Mouse (Mus musculus) kidney, adult 8-10 months (tissue): ENCODE data around the gene Zer1.
"Not testable (repeated sequence)": the region's sequence is repeated elsewhere in the genome, so short reads cannot be mapped to it uniquely, and the experiment has no call there.

Source experiments
- DNase-seq, 2 experiments: peaks; one replicate each; pipeline ENCODE4 v3.0.0; 2022

Zer1 gene

DNA sequence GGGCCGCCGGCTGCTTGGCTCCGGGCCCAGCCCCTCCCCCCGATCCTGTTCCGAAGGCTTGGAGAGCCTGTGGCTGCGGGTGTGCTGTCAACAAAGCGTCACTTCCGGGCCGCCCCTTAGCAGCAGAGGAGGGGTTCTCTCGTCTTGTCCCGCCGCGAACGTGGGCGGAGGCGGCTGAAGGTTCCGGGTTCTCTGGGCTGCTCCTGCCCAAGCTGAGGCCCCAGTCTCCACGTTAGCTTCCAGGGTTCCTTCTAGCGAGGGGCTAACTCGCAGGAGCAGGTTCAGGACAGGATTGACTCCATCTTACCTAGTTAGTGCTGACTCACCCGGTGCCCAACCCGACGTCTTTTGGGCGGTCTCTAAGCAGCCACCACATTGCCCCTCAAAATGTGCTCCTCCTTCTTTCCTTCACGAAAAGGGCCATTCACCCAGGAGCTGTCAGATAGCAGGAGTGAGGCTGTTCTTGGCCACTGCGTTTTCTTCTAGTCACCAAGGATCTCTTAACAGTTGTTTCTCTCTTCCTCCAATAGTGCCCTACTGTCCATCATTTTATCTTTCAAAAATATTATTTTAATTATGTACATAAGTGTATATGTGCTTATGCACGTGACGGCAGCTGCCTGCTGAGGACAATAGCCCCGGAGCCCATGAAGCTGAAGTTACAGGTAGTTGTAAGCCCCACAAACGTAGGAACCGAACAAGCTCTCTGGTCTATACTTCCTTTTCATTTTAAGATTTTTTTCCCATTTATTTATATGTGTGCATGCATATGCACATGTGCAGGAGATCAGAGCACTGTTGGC is at the start of gene Zer1:
Gene Zer1 (minus strand): TSS at position 114 of the 803 bp plus-strand sequence.
- DNase-seq, result peak; percentile 96

DNA sequence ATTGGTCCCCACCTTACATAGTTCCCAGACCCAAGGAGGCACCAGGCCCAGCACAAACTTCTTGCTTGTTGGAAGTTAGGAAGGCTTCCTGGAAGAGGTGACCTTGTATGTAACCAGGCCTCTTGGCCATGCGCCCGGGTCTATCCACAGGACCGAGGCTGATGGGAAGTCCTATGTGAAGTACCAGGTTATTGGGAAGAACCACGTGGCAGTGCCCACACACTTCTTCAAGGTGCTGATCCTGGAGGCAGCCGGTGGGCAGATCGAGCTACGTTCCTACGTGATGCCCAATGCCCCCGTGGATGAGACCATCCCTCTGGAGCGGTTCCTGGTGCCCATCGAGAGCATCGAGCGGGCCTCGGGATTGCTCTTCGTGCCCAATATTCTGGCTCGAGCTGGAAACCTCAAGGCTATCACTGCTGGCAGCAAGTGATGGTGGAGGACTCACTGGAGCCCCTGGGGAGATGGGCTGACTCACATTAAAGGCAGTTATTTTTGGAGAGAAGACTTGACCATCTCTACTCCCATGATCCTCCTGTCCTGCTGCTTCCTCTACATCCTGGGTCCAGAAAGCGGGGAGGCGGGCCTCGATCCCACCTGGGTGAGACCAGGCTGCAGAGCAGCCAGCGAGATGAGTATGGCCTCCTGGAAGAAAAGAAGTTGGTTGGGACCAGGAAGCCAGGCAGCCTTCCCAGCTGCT is 49.3 kb upstream of the Zer1 start:
- no peak for DNase-seq

DNA sequence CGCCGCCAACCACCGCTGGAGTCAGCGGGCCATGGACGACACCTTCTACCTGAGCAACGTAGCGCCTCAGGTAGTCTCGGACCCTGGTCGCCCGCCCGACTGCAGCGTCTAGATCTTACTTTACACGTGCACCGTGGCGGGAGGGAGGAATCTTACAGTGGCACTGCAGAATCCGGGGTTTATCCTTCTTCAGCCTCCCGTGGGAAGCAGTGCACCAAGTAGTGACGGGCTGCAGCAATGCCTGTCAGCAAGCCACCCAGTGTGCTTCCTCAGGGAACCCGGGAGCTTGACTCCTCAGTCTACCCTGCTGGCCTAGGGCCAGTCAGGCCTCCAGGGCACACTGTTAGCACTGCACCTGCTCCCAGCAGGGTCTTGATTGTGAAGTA is 47.6 kb upstream of the Zer1 start:
- DNase-seq, result no peak

DNA sequence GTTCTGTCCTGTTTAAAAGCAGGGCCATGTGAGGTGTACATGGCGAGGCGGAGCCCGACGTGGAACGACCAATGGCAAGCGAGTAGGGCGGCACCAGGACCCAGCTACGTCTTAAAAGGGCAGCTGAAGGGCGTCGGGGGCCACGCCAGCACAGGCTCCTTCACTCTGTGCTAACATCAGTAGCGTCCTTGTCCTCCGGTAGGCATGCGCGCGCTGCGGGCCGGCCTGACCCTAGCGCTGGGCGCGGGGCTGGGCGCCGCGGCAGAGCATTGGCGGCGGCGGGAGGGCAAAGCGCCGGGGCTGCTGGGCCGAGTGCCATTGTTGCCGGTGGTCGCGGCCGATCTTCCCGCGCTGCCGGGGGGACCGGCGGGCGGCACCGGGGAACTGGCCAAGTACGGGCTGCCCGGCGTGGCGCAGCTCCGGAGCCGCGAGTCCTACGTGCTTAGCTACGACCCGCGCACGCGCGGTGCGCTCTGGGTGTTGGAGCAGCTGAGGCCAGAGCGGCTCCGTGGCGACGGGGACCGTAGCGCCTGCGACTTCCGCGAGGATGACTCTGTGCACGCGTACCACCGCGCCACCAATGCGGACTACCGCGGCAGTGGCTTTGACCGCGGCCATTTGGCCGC is 47.1 kb upstream of the Zer1 start, which contains the start of gene Endog:
Gene Endog (plus strand): TSS at position 123 of the 626 bp plus-strand sequence.
- peak; percentile 92 for DNase-seq

DNA sequence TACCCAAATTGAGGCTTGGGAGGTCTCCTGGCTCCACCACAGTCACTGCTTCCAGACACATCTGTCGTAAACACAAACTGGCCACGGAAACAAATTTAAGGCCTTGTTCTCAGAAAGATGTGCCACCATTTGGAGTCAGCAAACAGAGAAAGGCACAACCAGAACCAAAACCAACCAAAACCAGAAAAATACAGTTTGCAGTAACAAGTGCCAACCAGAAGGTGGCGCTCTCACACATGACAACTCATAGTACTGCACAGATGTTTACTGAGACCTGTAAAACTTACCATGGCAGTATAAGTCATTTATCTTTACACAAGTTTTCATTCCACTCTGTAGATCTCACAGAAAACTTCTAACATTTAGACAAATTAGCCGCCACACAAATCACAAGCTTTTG is 42.3 kb upstream of the Zer1 start:
- DNase-seq, result no peak

DNA sequence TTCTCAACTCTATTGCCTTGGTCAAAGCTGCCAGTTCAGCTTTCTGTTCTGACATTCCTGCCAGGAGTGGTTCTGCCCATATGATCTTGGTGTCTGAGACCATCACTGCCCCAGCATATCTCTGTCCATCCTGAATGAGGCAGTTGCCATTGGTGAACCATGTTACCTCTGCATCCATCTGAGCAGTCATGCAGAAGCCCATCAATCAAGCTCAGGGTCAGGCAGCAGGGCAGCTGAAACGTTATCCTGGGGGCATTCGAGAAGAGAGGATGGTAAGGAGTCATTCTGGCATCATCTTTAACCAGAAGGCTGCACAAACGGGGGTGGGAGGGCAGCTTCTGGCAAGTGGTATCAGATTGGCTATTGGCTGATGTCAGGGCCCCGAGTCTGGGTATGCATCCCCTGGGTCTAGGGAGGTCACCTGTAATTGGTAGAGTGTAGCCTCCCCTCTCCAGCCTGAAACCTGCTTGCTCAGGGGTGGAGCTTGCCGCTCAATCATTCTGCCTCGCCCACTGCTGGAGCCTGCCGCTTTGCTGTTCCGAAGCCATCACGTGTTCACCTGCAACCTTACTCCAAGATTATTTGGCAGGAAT is 40.1 kb upstream of the Zer1 start:
- DNase-seq, result no peak

DNA sequence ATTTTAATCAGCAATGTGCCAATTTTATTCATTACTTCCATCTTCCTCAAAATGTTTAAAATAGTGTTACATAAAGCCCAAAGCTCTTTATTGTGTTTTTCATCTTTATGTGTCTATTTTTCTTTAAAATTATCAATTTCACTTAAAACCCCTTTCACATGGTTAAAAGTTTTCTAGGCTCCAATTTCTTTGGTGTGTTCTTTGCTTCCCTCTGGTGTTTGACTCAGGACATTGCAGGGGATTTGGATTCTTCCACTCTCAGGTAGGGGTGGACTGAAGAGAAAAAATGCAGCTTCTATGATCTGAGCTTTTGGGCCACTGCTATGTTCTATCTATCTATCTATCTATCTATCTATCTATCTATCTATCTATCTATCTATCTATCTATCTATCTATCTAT is 37.4 kb upstream of the Zer1 start:
- DNase-seq, result no peak

DNA sequence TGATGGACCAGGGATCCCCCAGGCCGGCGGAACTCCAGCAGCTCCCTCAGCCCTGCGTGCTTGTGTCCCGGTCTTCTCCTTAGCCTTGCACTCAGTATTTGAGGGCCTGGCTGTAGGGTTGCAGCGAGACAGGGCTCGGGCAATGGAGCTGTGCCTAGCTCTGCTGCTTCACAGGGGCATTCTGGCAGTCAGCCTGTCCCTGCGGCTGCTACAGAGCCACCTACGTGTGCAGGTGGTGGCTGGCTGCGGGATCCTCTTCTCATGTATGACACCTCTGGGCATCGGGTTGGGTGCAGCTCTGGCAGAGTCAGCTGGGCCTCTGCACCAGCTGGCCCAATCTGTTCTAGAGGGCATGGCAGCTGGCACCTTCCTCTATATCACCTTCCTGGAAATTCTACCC is 35.5 kb upstream of the Zer1 start:
- not testable (repeated sequence) for DNase-seq

DNA sequence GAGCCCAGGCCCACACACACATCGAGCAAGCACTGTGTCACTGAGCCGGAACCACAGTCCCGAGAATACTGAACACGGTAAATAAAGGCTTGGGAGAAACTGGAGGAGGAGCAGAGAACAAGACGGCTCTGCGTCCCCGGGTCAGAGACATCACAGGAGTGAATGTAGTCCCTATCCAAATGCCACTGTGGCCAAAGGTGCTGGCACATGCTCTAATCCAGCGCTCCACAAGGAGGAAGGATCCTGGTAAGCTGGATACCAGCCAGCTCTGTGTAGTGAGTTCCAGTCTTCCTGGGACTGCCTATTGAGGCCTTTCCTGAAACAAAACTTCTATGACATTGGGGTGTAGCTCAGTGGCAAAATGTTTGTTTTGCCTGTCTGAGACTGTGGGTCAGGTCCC is 28.2 kb upstream of the Zer1 start:
- no peak for DNase-seq

DNA sequence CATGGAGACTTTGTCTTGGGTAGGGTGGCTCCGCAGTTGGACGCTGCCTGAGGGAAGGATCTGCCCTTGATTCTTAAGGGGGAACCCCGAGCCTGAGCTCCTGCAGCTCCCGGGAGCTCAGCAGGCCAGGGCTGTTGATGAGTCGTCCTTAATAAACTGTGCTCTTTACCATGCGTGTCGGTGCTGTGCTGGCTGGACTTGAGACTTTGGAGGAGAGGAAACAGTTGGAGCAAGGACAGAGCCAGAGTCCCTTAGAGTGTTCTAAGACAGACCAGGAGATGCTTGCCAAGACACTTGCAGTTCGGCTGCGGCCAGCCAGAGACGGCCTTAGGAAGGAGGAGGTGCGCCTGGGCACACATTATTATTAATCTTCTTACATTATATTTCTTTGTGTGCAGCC is 27.5 kb upstream of the Zer1 start:
- DNase-seq, result peak; percentile 62 to 65

DNA sequence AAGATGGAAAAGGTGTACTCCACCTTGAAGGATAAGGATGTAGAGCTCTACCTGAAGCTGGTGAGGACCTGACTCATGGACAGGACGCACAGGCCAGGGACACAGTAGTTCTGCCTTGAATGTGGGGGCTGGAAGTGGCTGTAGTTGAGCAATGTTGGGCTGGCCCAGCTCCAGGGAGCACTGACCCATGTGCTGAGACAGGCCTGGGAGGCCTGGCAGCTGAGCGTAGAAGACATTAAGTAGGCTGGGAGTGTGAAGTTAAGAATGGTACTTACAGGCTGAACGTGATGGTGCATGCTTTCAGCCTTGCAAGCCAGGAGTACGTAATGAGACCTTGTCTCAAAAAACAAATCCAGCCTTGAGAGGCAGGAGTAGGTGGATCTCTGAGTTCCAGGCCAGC is 23.1 kb upstream of the Zer1 start:
- DNase-seq, result peak; percentile 88

DNA sequence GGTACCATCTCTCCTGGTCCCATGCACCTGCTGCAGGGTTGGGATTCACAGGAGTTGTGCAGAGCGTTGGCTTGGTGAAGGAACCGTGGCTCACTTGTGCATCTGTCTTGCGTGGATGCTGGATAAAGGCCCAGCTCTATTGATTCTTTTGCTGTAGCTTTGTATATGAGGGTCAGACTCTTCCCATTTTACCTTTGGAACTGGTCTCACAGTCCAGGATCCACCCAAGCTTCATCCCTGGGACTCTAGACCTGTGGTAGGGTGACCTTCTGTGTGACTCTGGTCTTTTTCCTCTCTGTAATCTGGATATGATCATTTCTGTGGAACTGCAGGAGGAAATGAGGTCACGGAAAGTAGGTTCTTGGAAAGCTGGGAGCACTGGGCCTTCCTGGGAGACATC is 20.1 kb upstream of the Zer1 start:
- no peak for DNase-seq

DNA sequence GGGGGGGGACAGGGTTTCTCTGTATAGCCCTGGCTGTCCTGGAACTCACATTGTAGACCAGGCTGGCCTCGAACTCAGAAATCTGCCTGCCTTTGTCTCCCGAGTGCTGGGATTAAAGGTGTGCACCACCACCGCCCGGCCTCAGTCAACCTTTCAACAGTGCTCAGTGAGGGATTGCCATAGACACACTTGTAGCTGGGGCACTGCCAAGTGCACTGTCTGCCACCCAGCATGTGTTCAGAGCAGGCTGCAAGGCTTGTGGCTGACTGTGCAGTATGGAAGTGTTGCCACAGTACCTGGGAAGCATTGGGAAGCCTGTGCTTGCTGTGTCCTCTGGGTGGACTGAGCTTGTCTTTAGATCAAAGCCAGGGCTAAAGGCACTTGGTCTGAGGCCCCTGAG is 15.6 kb upstream of the Zer1 start:
- DNase-seq, result peak in 1 of 2 experiments; percentile 40

DNA sequence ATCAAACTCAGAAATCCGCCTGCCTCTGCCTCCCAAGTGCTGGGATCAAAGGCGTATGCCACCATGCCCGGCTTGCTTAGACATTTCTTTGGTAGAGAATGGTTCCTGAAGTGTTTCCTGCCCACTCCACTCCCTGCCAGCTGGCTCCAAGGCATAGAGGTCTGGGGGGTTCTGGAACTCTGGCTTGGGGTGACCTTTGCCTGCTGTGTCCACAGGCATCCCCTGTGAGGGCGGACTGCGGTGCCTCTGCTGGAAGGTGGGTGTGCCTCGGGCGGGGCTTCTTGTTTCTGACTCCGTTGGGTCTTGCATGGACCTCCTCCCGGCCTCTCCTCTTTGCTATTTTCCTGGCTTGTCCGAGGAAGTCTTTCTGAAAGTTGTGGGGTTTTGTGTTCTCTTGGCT is 12.1 kb upstream of the Zer1 start:
- DNase-seq, result peak; percentile 55 to 59

DNA sequence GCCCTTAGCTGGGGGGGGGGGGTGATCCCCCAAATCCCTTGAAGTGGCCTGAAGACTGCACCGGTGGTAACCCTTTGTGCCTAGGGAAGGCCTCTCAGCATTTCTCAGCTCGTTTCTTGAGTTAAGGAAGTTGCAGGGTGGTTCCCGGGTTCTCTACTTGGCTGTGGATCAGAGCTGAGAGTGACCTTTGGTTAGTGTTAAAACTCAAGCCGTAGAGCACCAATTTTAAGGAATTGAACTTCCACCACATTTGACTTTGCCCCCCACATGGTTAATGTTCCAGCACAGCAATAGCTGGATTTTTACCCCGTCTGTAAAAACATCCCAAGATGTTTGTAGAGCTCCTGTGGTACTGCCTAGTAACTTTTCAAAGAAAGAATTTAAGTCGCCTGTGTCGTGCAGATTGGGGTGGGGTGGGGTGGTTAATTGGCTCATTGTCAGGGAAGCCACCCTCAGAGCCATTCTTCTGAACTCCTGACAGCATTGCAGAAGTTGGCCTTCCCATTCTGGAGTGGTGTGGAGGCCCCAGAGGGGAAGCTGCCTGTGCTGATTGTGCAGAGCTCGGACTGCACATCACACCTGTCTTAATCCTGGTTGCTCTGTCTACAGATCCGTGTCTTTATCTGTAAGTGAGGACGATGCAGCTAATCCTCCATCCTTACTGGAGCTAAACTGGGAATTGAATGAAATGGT is 10.7 kb upstream of the Zer1 start:
- peak; percentile 87 to 89 for DNase-seq

DNA sequence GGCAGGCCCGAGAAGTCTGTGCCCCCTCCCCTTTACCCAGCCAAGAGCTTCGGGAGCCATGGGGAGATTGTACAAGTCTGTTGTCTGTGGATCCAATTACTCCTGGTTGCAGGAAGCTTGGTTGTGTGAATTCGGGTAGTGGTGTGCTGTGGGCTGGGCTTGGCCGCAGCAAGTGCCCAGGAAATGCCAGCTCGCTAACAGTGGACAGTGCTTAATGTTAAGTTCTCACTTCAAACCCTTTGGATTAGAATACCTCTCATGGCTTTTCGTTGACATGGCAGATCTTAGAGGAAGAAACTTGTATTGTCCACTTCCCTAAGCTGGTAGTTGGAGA is 10.0 kb upstream of the Zer1 start:
- no peak for DNase-seq

DNA sequence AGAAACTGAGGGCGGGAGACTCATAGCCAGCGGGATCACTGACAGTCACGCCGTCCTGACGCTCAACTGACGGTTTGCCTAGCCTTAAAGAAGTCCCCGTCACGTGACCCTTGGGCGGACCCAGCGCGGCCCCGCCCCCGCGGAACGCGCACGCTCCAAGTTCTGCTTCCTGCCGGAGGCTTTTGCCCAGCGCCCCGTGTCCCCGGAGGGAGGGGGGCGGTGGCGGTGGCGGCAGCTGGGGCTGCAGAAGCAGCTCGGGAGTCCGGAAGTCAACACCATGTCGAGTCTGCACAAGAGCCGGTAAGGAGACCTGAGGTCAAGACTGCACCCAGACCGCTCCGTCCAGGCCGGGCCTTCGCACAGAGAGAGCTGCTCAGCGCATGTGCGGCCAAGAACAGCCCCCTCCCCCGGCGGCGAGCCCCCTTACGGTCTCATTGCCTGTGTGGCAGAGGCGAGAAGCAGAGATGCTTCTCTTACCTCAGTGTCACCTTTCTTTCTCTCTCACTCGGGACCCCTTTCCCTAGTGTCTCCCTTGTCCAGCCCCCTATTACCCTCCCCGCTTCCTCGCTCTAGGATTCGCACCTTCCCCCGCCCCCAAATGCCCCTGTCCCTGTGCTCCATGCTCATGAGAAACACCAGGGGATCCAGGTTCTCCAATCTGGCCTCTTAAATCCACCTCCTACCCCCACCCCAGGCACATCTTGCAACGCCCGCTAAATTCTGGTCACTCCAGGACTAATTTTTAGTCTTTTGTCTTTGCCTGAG is 9.4 kb upstream of the Zer1 start, which contains the start of gene Tbc1d13:
Gene Tbc1d13 (plus strand): TSS at position 134 of the 765 bp plus-strand sequence.
- peak; percentile 98 to 99 for DNase-seq

DNA sequence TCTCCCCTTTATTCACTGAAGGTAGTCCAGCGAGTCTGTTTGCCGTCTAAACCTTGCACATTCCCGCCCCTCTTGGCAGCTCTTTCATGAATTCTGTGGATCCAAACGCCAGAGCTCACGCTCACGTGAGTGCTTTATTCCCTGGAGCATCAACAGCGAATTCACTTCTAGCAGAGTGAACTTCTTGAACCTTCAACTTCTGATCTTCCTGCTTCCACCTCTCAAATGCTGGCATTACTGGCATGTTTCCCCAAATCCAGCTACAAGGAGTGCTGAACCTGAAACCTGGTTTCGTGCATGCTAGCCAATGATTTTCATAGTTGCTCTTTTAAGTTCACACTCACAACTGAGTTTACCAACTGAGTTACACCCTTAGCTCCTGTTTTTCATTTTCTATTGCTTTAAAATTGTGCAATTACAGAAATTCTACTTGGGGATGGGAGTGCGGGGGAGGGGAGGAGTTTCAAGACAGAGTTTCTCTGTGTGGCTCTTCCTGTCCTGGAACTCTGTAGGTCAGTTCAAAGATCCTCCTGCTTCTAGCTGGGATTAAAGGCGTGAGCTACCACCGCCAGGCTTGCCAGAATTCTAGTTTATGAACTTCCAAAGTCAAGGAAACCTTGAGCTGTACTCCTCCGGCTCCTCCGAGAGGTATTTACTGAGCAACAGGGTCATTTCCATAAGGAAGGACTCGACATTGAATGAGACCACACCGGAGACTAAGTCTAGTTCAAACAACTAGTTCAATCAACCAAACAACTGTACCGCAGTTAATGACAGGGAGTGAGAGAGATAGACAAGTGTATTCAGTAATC is 8.6 kb upstream of the Zer1 start:
- DNase-seq, result peak; percentile 90 to 91

DNA sequence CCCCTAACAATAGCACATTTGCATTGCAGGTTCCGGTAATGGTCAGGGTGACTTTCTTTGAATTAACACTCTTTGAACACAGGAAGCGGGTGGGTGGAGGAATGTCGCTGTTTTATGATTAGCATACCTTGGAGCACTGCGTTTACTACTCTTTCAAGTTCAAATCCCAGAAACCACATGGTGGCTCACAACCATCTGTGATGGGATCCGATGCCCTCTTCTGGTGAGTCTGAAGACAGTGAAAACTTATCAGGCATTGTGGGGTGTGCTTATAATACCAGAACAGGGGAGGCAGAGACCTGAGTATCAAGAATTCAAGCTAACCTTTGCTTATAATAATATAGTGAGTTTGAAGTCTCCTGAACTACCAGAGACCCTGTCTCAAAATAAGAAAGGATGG is 6.9 kb upstream of the Zer1 start:
- DNase-seq, result not testable (repeated sequence)

DNA sequence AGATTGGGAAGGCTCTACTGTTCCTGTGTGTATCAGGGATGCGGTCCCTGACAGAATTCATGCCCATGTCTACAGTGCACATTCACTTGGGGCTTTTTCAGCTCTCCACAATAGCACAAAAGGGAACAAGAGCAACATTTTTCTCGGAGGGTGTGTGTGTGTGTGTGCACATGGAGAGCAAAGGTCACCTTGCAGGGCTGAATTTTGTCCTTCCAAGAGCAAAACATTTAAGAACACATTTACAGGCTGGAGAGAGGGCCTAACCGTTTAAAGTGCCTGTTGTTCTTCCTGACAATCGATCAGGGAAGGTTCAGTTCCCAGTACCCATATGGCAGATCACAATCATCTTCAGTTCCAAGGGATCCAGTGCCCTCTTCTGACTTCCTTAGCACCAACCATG is 5.8 kb upstream of the Zer1 start:
- peak; percentile 48 to 62 for DNase-seq

DNA sequence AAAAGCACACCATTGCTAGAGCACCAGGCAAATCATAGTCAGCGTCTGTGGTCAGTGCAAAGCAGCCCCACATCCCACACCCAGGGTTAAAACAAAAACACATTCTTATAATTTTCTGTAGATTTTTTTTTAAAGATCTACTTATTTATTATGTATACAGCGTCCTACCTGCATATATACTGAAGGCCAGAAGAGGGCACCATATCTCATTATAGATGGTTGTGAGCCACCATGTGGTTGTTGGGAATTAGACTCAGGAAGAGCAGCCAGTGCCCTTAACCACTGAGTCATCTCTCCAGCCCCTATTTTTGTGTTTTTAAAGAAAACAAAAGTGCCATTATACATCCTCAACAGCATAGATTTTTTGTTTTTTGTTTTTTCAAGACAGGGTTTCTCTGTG is 4.4 kb upstream of the Zer1 start:
- DNase-seq, result peak; percentile 49 to 51
